Mouse (Mus musculus): ENCODE results near the gene Rtp2. TPM values are rescaled to one million over a fixed set of nuclear protein-coding genes. Genes with fewer than 3 reads are reported as not detected.

Rtp2 gene
- polyA plus RNA-seq, 1 experiment from 2014 or later: 0.34 TPM

DNA sequence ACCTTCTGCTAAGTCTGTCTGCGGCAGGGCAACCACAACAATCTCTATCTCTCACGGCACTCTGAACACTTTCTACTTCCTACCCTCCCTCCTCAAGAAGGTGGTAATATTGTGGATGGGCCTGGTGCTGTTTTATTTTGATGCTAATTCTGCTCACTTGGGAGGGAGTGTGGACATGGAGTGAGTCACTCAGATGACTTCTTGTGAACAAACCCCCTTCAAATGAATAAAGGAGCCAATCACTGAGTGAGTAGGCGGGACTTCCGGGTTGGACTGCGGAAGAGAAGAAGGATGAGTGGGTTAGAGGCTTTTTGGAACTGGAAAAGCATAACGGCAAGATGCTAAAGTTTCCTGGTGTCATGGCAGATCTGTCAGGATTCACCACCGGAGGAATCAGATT, 30.8 kb downstream of the Rtp2 start:
- no peak overlapping the region for H3K4me3 ChIP-seq (ENCODE audit: low read depth, low read length)
- H3K4me1 ChIP-seq (ENCODE audit: control insufficient read depth, insufficient read depth, low read length): peaks cover 9% of the 10 kb centered on the region
- H3K27ac ChIP-seq (ENCODE audit: low read length): no peak overlapping the region
- ATAC-seq: no peak
- H3K27me3 ChIP-seq (ENCODE audit: control insufficient read depth, insufficient read depth, low read depth, low read length): no peaks in the 10 kb centered on the region
- no peak overlapping the region for H3K4me2 ChIP-seq (ENCODE audit: low read length)
- no peak overlapping the region for H3K9ac ChIP-seq (ENCODE audit: low read depth, low read length)
- WGBS: 88% methylated on average over 7 of the region's 7 CpGs
- no peaks in the 10 kb centered on the region for H3K9me3 ChIP-seq (replicated peaks; ENCODE audit: control insufficient read depth, low read length, poor library complexity, severe bottlenecking)
- no peaks in the 10 kb centered on the region for H3K36me3 ChIP-seq (ENCODE audit: control insufficient read depth, insufficient read depth, low read length)

DNA sequence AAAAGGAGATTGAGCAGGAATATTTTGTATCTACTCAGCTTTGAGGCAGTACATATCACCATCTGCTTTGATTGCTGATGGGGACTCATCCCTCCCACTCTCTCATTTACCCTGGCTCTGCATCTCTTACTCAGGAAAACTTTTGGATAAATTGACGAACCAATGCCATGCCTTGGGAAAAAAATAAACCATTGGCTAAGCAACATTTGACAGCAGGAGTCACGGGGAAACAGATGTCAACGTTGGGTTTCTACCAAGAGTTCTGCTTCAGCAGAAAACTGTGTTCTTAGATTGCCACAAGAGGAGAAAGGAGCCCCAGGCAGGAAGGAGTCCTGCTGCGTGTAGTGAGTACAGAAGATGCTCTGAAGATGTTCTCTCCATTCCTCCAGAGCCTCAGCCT, 32.1 kb downstream of the Rtp2 start:
- ATAC-seq: no peak
- H3K36me3 ChIP-seq (ENCODE audit: control insufficient read depth, insufficient read depth, low read length): no peaks in the 10 kb centered on the region

DNA sequence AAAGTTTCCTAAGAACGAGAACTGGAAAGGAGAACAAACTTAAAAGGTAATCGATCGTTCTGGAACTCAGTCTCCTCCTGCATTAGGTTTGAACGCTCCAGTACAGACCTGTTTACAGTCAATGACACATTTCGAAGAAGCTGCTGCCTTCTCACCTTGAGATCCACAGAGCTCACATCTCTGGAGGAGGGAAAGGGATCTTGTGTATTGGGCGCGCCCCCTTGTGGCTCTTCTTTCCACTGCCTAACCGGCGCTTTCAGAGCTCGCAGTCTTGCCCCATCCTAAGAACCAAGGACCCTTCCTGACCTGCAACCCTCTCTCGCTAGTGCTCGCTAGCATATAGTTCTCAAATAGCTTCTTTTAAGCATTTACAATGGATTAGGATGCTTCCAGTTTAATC, 33.4 kb downstream of the Rtp2 start:
- Histone ChIP-seq H3K4me1 (ENCODE audit: control insufficient read depth, insufficient read depth, low read length) (peaks cover 9% of the 10 kb centered on the region), H3K27ac (ENCODE audit: low read length) (peak overlapping the region; percentile 12; the same call in 1 of the 2 replicates), H3K9me3 (replicated peaks; ENCODE audit: control insufficient read depth, low read length, poor library complexity, severe bottlenecking) (no peaks in the 10 kb centered on the region), H3K27me3 (ENCODE audit: control insufficient read depth, insufficient read depth, low read depth, low read length) (no peaks in the 10 kb centered on the region), H3K9ac (ENCODE audit: low read depth, low read length) (no peak overlapping the region), H3K4me2 (ENCODE audit: low read length) (peak overlapping the region; percentile 49), H3K4me3 (ENCODE audit: low read depth, low read length) (peak overlapping the region; percentile 4; the same call in 1 of the 2 replicates), H3K36me3 (ENCODE audit: control insufficient read depth, insufficient read depth, low read length) (no peaks in the 10 kb centered on the region)
- ATAC-seq: peak; percentile 92
- WGBS: 9% methylated on average over 12 of the region's 12 CpGs

More for the DNA sequence above, 32.1 kb downstream of the Rtp2 start:
- no peak overlapping the region for H3K9ac ChIP-seq (ENCODE audit: low read depth, low read length)
- no peaks in the 10 kb centered on the region for H3K27me3 ChIP-seq (ENCODE audit: control insufficient read depth, insufficient read depth, low read depth, low read length)
- H3K9me3 ChIP-seq (replicated peaks; ENCODE audit: control insufficient read depth, low read length, poor library complexity, severe bottlenecking): no peaks in the 10 kb centered on the region
- peaks cover 9% of the 10 kb centered on the region for H3K4me1 ChIP-seq (ENCODE audit: control insufficient read depth, insufficient read depth, low read length)
- H3K4me2 ChIP-seq (ENCODE audit: low read length): no peak overlapping the region
- H3K27ac ChIP-seq (ENCODE audit: low read length): no peak overlapping the region
- 79% methylated on average over 4 of the region's 4 CpGs for WGBS
- no peak overlapping the region for H3K4me3 ChIP-seq (ENCODE audit: low read depth, low read length)

DNA sequence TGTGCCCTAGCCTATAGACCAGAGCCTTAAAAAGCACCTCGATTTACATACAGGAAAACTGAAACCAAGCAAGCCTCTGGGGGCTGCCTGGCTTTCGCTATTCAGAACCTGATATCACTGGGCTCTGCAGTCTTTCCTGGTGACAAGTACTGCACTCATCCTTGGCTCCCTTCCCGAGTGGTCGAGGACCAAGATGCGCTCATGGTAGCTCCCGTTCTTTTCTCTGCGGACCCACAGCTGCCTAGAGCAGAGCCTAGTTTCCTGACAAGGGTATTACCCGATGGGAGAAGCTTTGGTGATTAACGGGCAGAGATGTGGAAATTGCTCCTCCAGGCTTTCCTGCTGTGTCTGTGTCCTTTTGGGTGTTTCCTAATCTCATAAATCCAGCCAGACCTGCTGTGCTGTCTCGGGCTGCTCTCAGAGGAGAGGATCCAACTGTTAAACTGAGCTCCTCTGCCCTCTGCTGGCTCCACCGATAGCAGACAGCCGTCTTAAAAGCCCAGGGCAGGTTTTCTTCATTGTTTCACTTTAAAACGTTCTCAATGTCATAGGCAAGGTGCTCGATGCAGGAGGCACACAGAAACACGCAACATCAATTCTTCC, 34.1 kb downstream of the Rtp2 start:
- WGBS: 6% methylated on average over 15 of the region's 15 CpGs
- peak overlapping the region; percentile 23 for H3K4me3 ChIP-seq (ENCODE audit: low read depth, low read length)
- H3K36me3 ChIP-seq (ENCODE audit: control insufficient read depth, insufficient read depth, low read length): no peaks in the 10 kb centered on the region
- peak; percentile 96 for ATAC-seq
- H3K9me3 ChIP-seq (replicated peaks; ENCODE audit: control insufficient read depth, low read length, poor library complexity, severe bottlenecking): no peaks in the 10 kb centered on the region
- H3K9ac ChIP-seq (ENCODE audit: low read depth, low read length): peak overlapping the region; percentile 32
- peak overlapping the region; percentile 12 for H3K27ac ChIP-seq (ENCODE audit: low read length)
- H3K27me3 ChIP-seq (ENCODE audit: control insufficient read depth, insufficient read depth, low read depth, low read length): no peaks in the 10 kb centered on the region
- H3K4me2 ChIP-seq (ENCODE audit: low read length): peak overlapping the region; percentile 49
- H3K4me1 ChIP-seq (ENCODE audit: control insufficient read depth, insufficient read depth, low read length): peaks cover 9% of the 10 kb centered on the region

DNA sequence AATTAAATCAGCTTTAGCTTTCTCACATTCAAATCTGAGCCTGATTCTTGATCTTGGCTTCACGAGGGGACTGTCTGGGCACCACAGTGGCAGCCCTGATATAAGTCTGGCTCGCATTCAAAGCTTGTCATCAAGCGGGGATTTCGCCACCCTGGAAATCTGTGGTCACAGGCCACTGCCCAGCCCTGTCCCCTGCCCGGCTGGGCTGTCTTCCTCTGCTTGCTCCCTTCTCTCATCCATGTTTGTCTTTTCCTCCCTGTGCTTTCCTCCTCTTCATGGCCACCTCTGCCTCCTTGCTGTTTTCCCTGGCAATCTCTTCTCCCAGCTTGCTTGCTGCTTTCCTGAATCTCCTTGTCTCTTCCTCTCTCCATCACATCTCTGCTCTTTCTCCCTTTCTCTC, 34.7 kb downstream of the Rtp2 start:
- ATAC-seq: 0 out of 2 replicates have a peak, but pooled peaks have one; percentile 2
- no peak overlapping the region for H3K4me3 ChIP-seq (ENCODE audit: low read depth, low read length)
- peak overlapping the region; percentile 49; the same call in 1 of the 2 replicates for H3K4me2 ChIP-seq (ENCODE audit: low read length)
- 22% methylated on average over 5 of the region's 5 CpGs for WGBS
- H3K4me1 ChIP-seq (ENCODE audit: control insufficient read depth, insufficient read depth, low read length): peaks cover 9% of the 10 kb centered on the region
- no peak overlapping the region for H3K9ac ChIP-seq (ENCODE audit: low read depth, low read length)
- H3K27ac ChIP-seq (ENCODE audit: low read length): peak overlapping the region; percentile 3; the same call in 1 of the 2 replicates
- H3K27me3 ChIP-seq (ENCODE audit: control insufficient read depth, insufficient read depth, low read depth, low read length): 0 out of 2 replicates have a peak, but pooled peaks cover 2% of the 10 kb centered on the region
- no peaks in the 10 kb centered on the region for H3K9me3 ChIP-seq (replicated peaks; ENCODE audit: control insufficient read depth, low read length, poor library complexity, severe bottlenecking)
- no peaks in the 10 kb centered on the region for H3K36me3 ChIP-seq (ENCODE audit: control insufficient read depth, insufficient read depth, low read length)

DNA sequence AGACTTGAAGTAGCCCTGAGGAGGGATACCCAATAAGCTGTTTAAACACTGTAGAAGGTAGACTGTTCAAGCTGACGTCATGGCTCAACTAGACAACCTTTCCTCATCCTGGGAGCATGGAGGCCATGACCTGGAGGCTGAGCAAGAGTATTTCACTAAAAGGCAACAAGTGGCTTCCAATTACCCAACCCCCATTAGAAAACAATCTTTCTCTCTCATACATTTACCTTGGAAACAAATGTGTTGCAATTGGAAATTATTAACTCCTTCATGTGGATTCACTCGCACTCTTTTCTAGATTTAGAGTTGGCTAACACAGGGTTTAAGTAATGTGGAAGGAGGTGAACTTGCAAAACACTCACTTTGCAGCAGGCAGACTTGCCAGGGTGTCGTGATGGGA, 37.1 kb downstream of the Rtp2 start:
- 88% methylated on average over 3 of the region's 3 CpGs for WGBS
- Histone ChIP-seq H3K4me3 (ENCODE audit: low read depth, low read length) (no peak overlapping the region), H3K9ac (ENCODE audit: low read depth, low read length) (no peak overlapping the region), H3K4me1 (ENCODE audit: control insufficient read depth, insufficient read depth, low read length) (peaks cover 16% of the 10 kb centered on the region), H3K27me3 (ENCODE audit: control insufficient read depth, insufficient read depth, low read depth, low read length) (peaks cover 13% of the 10 kb centered on the region), H3K36me3 (ENCODE audit: control insufficient read depth, insufficient read depth, low read length) (no peaks in the 10 kb centered on the region), H3K27ac (ENCODE audit: low read length) (no peak overlapping the region), H3K4me2 (ENCODE audit: low read length) (no peak overlapping the region), H3K9me3 (replicated peaks; ENCODE audit: control insufficient read depth, low read length, poor library complexity, severe bottlenecking) (no peaks in the 10 kb centered on the region)
- ATAC-seq: no peak

DNA sequence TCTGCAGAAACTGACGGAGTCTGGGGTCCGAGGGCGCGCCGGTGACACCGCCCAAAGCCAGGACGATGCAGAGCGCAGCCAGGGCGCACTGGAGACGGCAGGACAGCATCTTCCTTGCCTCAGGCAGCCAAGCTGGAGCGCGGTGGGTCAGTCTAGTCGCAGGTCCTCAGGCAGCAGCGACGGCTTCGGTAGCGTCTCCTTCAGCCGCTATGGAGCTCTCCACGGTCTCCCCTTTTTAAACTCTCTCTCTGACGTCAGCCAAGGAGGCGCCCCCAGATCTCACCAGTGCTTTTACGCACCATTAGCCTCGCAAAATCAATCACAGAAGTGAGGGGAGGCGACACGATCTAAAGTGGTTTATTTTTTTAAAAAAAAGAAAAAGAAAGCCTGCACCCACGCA, 41.6 kb downstream of the Rtp2 start, which contains the start of gene Sst:
TSS of gene Sst (minus strand) at position 323 of the 400 bp plus-strand sequence.
- Histone ChIP-seq H3K27ac (ENCODE audit: low read length) (peak within 1 kb of the TSS; percentile 54; the same call in 1 of the 2 replicates), H3K4me2 (ENCODE audit: low read length) (peak within 1 kb of the TSS; percentile 61), H3K4me1 (ENCODE audit: control insufficient read depth, insufficient read depth, low read length) (0 out of 2 replicates have a peak, but pooled peaks cover 7% of the 10 kb centered on the region), H3K27me3 (ENCODE audit: control insufficient read depth, insufficient read depth, low read depth, low read length) (peaks cover 17% of the 10 kb centered on the region), H3K36me3 (ENCODE audit: control insufficient read depth, insufficient read depth, low read length) (no peaks in the 10 kb centered on the region), H3K9me3 (replicated peaks; ENCODE audit: control insufficient read depth, low read length, poor library complexity, severe bottlenecking) (no peaks in the 10 kb centered on the region), H3K4me3 (ENCODE audit: low read depth, low read length) (peak within 1 kb of the TSS; percentile 38), H3K9ac (ENCODE audit: low read depth, low read length) (peak within 1 kb of the TSS; percentile 52)
- peak; percentile 77 for ATAC-seq
- 3% methylated on average over 26 of the region's 26 CpGs for WGBS

DNA sequence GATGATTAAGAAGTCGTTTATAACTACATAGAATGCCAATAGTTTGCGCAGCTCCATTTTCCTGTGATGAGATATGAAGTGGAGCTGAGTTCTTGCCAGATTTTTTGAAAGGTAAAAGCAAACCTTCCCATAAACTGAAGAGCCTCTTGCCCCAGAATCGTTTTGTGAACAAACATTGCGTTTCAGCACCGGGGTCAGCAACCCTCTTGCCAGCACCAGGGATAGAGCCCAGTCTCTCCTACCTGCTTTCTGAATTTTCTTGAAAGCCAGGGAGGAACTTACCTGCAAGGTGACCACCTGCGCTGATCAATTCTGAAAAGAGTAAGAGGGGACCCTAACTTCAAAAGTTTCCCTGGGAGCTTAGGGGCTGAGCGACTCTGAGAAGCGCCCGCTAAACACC, 42.0 kb downstream of the Rtp2 start:
- Histone ChIP-seq H3K36me3 (ENCODE audit: control insufficient read depth, insufficient read depth, low read length) (no peaks in the 10 kb centered on the region), H3K4me2 (ENCODE audit: low read length) (peak overlapping the region; percentile 61), H3K9ac (ENCODE audit: low read depth, low read length) (peak overlapping the region; percentile 52; the same call in 1 of the 2 replicates), H3K4me3 (ENCODE audit: low read depth, low read length) (peak overlapping the region; percentile 38), H3K9me3 (replicated peaks; ENCODE audit: control insufficient read depth, low read length, poor library complexity, severe bottlenecking) (no peaks in the 10 kb centered on the region), H3K4me1 (ENCODE audit: control insufficient read depth, insufficient read depth, low read length) (0 out of 2 replicates have a peak, but pooled peaks cover 7% of the 10 kb centered on the region), H3K27ac (ENCODE audit: low read length) (peak overlapping the region; percentile 54; the same call in 1 of the 2 replicates), H3K27me3 (ENCODE audit: control insufficient read depth, insufficient read depth, low read depth, low read length) (peaks cover 17% of the 10 kb centered on the region)
- no peak for ATAC-seq
- 8% methylated on average over 9 of the region's 9 CpGs for WGBS

DNA sequence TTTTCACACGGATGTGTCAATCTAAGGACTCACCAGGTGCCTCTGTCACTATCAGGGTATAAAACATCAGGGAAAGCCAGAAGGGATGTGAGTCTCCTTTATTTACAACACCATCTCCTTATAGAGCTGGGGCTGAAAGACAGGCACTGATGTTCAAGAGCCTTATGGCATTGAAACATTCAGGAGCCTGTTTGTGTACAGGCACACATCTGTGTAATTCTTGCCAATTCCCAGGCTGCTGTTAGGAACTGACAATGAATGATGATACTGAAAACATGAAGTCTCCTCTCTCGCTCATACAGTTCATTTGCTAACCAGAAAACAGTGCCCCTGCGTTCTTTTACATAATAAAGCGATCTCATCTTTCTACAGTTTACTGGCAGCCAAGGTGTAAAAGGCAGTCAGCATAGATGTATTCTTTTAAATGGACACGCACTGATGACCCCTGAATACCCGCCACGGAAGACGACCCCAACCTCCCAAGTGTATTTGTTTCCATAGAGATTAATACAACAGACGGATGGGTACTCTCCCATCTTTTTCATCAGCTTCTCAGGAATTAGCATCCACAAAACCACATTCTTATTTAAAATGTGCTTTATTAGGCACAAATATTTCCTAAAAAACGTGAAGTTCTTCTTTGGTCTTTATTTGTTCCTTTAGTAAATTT, 44.1 kb downstream of the Rtp2 start:
- H3K36me3 ChIP-seq (ENCODE audit: control insufficient read depth, insufficient read depth, low read length): no peaks in the 10 kb centered on the region
- H3K4me3 ChIP-seq (ENCODE audit: low read depth, low read length): no peak overlapping the region
- H3K9ac ChIP-seq (ENCODE audit: low read depth, low read length): no peak overlapping the region
- no peaks in the 10 kb centered on the region for H3K9me3 ChIP-seq (replicated peaks; ENCODE audit: control insufficient read depth, low read length, poor library complexity, severe bottlenecking)
- WGBS: 45% methylated on average over 10 of the region's 10 CpGs
- no peak for ATAC-seq
- peaks cover 17% of the 10 kb centered on the region for H3K27me3 ChIP-seq (ENCODE audit: control insufficient read depth, insufficient read depth, low read depth, low read length)
- no peak overlapping the region for H3K4me2 ChIP-seq (ENCODE audit: low read length)
- H3K4me1 ChIP-seq (ENCODE audit: control insufficient read depth, insufficient read depth, low read length): peaks cover 7% of the 10 kb centered on the region; the same call in 1 of the 2 replicates
- no peak overlapping the region for H3K27ac ChIP-seq (ENCODE audit: low read length)

Data from midbrain, embryonic 16.5 days (tissue).